Mouse (Mus musculus): Measurements from ENCODE around the gene Mob3c.

- no peak for TF ChIP-seq CTCF (conservative IDR thresholded peaks at IDR 0.05; ENCODE audit: insufficient read depth, insufficient read length, low read depth, low read length)
- no peak for TF ChIP-seq POLR2A (IDR thresholded peaks at IDR 0.05; ENCODE audit: low read depth, low read length)
These were observed 6.9 kb upstream of the Mob3c start for GRCm38 (mm10) chr4:115820944-115821343.
